Mouse (Mus musculus) midbrain, embryonic 16.5 days (tissue): ENCODE measurements around the gene Slc25a25. TPM values are rescaled to one million over a fixed set of nuclear protein-coding genes. Genes with fewer than 3 reads are reported as not detected.

Source experiments
- ATAC-seq: fragments of 200-750 bp; cut with Nextera tagmentation; 2 replicates; pipeline ENCODE4 v1.8.0; 2017; ENCODE audit warnings: moderate TSS enrichment
- H3K27ac ChIP-seq: fragments of 300-500 bp; sonication (generic); 2 replicates; pipeline ENCODE4 v1.5.1; 2014; ENCODE audit warnings: mild to moderate bottlenecking, low read length, mixed read lengths
- H3K27me3 ChIP-seq: fragments of 300-500 bp; sonication (generic); 2 replicates; pipeline ENCODE4 v1.6.1; 2014; ENCODE audit warnings: low read depth, low read length, mixed read lengths; ENCODE audit not compliant: control insufficient read depth, insufficient read depth
- H3K36me3 ChIP-seq: fragments of 300-500 bp; sonication (generic); 2 replicates; pipeline ENCODE4 v1.6.1; 2014; ENCODE audit warnings: mild to moderate bottlenecking, low read length, moderate library complexity, mixed read lengths; ENCODE audit not compliant: control insufficient read depth, insufficient read depth
- H3K4me1 ChIP-seq: fragments of 300-500 bp; sonication (generic); 2 replicates; pipeline ENCODE4 v1.6.1; 2014; ENCODE audit warnings: mild to moderate bottlenecking, low read length, mixed read lengths; ENCODE audit not compliant: control insufficient read depth, insufficient read depth
- H3K4me2 ChIP-seq: fragments of 300-500 bp; sonication (generic); 2 replicates; pipeline ENCODE4 v1.6.1; 2014; ENCODE audit warnings: mild to moderate bottlenecking, low read length, mixed read lengths
- H3K4me3 ChIP-seq: fragments of 300-500 bp; sonication (generic); 2 replicates; pipeline ENCODE4 v1.5.1; 2014; ENCODE audit warnings: low read depth, mild to moderate bottlenecking, low read length, moderate library complexity, mixed read lengths
- H3K9ac ChIP-seq: fragments of 300-500 bp; sonication (generic); 2 replicates; pipeline ENCODE4 v1.6.1; 2014; ENCODE audit warnings: low read depth, low read length, mixed read lengths
- H3K9me3 ChIP-seq: fragments of 300-500 bp; sonication (generic); replicated peaks from 2 replicates; pipeline ENCODE4 v1.6.1; 2014; ENCODE audit warnings: mild to moderate bottlenecking, low read length, mixed read lengths; ENCODE audit not compliant: control insufficient read depth, poor library complexity, severe bottlenecking
- WGBS: fragments of 180-500 bp; shearing (Covaris S2); extraction: QIAGEN DNeasy Blood & Tissue Kit; methylation state at CpG from one replicate; pipeline ENCODE4 v1.1.7; 2014; 5-methylcytosine and 5-hydroxymethylcytosine counted together
- polyA plus RNA-seq: library from polyadenylated mRNA; unstranded; fragments of >200 nt; fragmentation: Nextera tagmentation; extraction: Ambion mirVana; gene quantifications from 2 replicates; pipeline ENCODE4 v1.2.1, GENCODE M21; 2015

Slc25a25 gene
- polyA plus RNA-seq, 1 experiment from 2014 or later, result 55.1 TPM

GRCm38 (mm10) chr2:32451870-32452372 lies 676 bp upstream of the Slc25a25 start:
- H3K36me3 ChIP-seq, result no peaks in the 10 kb centered on the region
- peak overlapping the region; percentile 87; the same call in 1 of the 2 replicates for H3K9ac ChIP-seq
- ATAC-seq, result peak; percentile 96
- H3K9me3 ChIP-seq, result no peaks in the 10 kb centered on the region
- no peaks in the 10 kb centered on the region for H3K27me3 ChIP-seq
- under 1% methylated on average over 25 of the region's 25 CpGs for WGBS
- H3K4me1 ChIP-seq, result peaks cover 32% of the 10 kb centered on the region
- peak overlapping the region; percentile 96 for H3K27ac ChIP-seq
- peak overlapping the region; percentile 81 for H3K4me3 ChIP-seq
- H3K4me2 ChIP-seq, result peak overlapping the region; percentile 76

GRCm38 (mm10) chr2:32449761-32450754 lies 1.2 kb downstream of the Slc25a25 start, which contains the start of gene Naif1:
Naif1 (plus strand) TSS chr2:32450457.
- H3K27me3 ChIP-seq, result no peaks in the 10 kb centered on the region
- WGBS, result 78% methylated on average over 15 of the region's 15 CpGs
- no peaks in the 10 kb centered on the region for H3K36me3 ChIP-seq
- H3K9ac ChIP-seq, result peak within 1 kb of the TSS; percentile 87
- H3K27ac ChIP-seq, result peak within 1 kb of the TSS; percentile 96
- H3K9me3 ChIP-seq, result no peaks in the 10 kb centered on the region
- peaks cover 33% of the 10 kb centered on the region for H3K4me1 ChIP-seq
- H3K4me2 ChIP-seq, result peak within 1 kb of the TSS; percentile 76
- no peak for ATAC-seq
- H3K4me3 ChIP-seq, result peak within 1 kb of the TSS; percentile 81

GRCm38 (mm10) chr2:32448480-32448879 lies 2.8 kb downstream of the Slc25a25 start:
- H3K4me1 ChIP-seq, result peaks cover 29% of the 10 kb centered on the region
- no peak overlapping the region for H3K9ac ChIP-seq
- H3K36me3 ChIP-seq, result no peaks in the 10 kb centered on the region
- no peak overlapping the region for H3K27ac ChIP-seq
- H3K27me3 ChIP-seq, result no peaks in the 10 kb centered on the region
- no peaks in the 10 kb centered on the region for H3K9me3 ChIP-seq
- H3K4me2 ChIP-seq, result no peak overlapping the region
- H3K4me3 ChIP-seq, result no peak overlapping the region
- 95% methylated on average over 1 of the region's 1 CpGs for WGBS
- no peak for ATAC-seq

- Histone ChIP-seq H3K4me3 (no peak overlapping the region; the same call in 1 of the 2 replicates), H3K27ac (peak overlapping the region; percentile 63), H3K27me3 (no peaks in the 10 kb centered on the region), H3K9me3 (no peaks in the 10 kb centered on the region), H3K9ac (no peak overlapping the region), H3K4me2 (peak overlapping the region; percentile 21; the same call in 1 of the 2 replicates), H3K36me3 (no peaks in the 10 kb centered on the region), H3K4me1 (peaks cover 19% of the 10 kb centered on the region)
- no peak for ATAC-seq
- 57% methylated on average over 9 of the region's 9 CpGs for WGBS
Measured at GRCm38 (mm10) chr2:32447264-32447936, 3.8 kb downstream of the Slc25a25 start.

- no peaks in the 10 kb centered on the region for H3K36me3 ChIP-seq
- H3K27me3 ChIP-seq, result no peaks in the 10 kb centered on the region
- no peak for ATAC-seq
- H3K4me2 ChIP-seq, result no peak overlapping the region
- 72% methylated on average over 1 of the region's 1 CpGs for WGBS
- no peak overlapping the region for H3K27ac ChIP-seq
- H3K9me3 ChIP-seq, result no peaks in the 10 kb centered on the region
- H3K4me1 ChIP-seq, result peaks cover 16% of the 10 kb centered on the region
- H3K9ac ChIP-seq, result no peak overlapping the region
- no peak overlapping the region for H3K4me3 ChIP-seq
Measured at GRCm38 (mm10) chr2:32445535-32445934, 5.7 kb downstream of the Slc25a25 start.

GRCm38 (mm10) chr2:32441550-32441949 lies 9.7 kb downstream of the Slc25a25 start:
- Histone ChIP-seq H3K4me3 (no peak overlapping the region), H3K4me1 (peaks cover 5% of the 10 kb centered on the region; the same call in 1 of the 2 replicates), H3K4me2 (no peak overlapping the region), H3K27ac (no peak overlapping the region), H3K9ac (no peak overlapping the region), H3K9me3 (no peaks in the 10 kb centered on the region), H3K27me3 (no peaks in the 10 kb centered on the region), H3K36me3 (no peaks in the 10 kb centered on the region)
- whole genome bisulfite sequencing, result 91% methylated on average over 2 of the region's 2 CpGs
- no peak for ATAC-seq

GRCm38 (mm10) chr2:32440632-32441031 lies 10.6 kb downstream of the Slc25a25 start:
- Histone ChIP-seq H3K36me3 (no peaks in the 10 kb centered on the region), H3K9me3 (no peaks in the 10 kb centered on the region), H3K9ac (no peak overlapping the region), H3K27ac (0 out of 2 replicates have a peak overlapping the region, but pooled peaks have one; percentile 1), H3K27me3 (no peaks in the 10 kb centered on the region), H3K4me3 (no peak overlapping the region), H3K4me1 (peaks cover 5% of the 10 kb centered on the region; the same call in 1 of the 2 replicates), H3K4me2 (no peak overlapping the region)
- no peak for ATAC-seq
- WGBS, result 68% methylated on average over 1 of the region's 1 CpGs

GRCm38 (mm10) chr2:32440164-32440563 lies 11.1 kb downstream of the Slc25a25 start:
- Histone ChIP-seq H3K4me2 (no peak overlapping the region), H3K27me3 (no peaks in the 10 kb centered on the region), H3K27ac (peak overlapping the region; percentile 17), H3K9ac (no peak overlapping the region), H3K4me3 (no peak overlapping the region), H3K36me3 (no peaks in the 10 kb centered on the region), H3K9me3 (no peaks in the 10 kb centered on the region), H3K4me1 (peaks cover 5% of the 10 kb centered on the region; the same call in 1 of the 2 replicates)
- 49% methylated on average over 2 of the region's 2 CpGs for WGBS
- ATAC-seq, result no peak
